Mouse (Mus musculus): ENCODE measurements around the gene Atad1. TPM values are rescaled to one million over a fixed set of nuclear protein-coding genes. Genes with fewer than 3 reads are reported as not detected.

Gene Atad1
- polyA plus RNA-seq, 1 experiment from 2014 or later: 98.6 TPM

GRCm38 (mm10) chr19:32653122-32653521, 86.5 kb downstream of the Atad1 start:
- Histone ChIP-seq H3K9me3 (replicated peaks) (no peaks in the 10 kb centered on the region), H3K9ac (no peak overlapping the region), H3K4me2 (replicated peaks) (no peak overlapping the region), H3K36me3 (no peaks in the 10 kb centered on the region), H3K27me3 (no peaks in the 10 kb centered on the region), H3K4me1 (peaks cover 3% of the 10 kb centered on the region), H3K27ac (no peak overlapping the region), H3K4me3 (no peak overlapping the region)
- ATAC-seq (ENCODE audit: low FRiP score): no peak
- 85% methylated on average over 5 of the region's 5 CpGs for WGBS

DNA sequence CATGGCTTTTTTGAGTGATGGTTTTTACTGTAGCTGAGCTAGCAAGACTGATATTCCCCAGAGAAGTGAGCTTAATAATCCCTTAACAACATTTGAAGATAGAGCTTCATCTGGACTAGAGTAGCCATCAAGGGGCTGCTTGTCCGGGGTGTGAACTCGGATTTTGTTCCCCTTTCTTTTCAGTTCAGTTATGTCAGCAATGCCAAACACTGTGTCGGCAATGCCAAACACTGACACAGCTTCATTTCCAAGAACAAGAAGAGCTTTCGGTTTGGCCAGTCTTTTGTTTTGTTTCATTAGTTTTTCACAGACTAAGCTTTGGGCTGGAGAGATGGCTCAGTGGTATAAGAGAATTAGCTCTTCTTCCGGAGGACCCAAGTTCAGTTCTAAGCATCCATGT, 88.5 kb downstream of the Atad1 start:
- H3K9me3 ChIP-seq (replicated peaks): no peaks in the 10 kb centered on the region
- H3K27me3 ChIP-seq: no peaks in the 10 kb centered on the region
- H3K36me3 ChIP-seq: no peaks in the 10 kb centered on the region
- H3K4me1 ChIP-seq: peaks cover 8% of the 10 kb centered on the region
- no peak overlapping the region for H3K27ac ChIP-seq
- H3K9ac ChIP-seq: no peak overlapping the region
- H3K4me3 ChIP-seq: no peak overlapping the region
- H3K4me2 ChIP-seq (replicated peaks): no peak overlapping the region
- ATAC-seq (ENCODE audit: low FRiP score): no peak
- WGBS: 88% methylated on average over 5 of the region's 5 CpGs

DNA sequence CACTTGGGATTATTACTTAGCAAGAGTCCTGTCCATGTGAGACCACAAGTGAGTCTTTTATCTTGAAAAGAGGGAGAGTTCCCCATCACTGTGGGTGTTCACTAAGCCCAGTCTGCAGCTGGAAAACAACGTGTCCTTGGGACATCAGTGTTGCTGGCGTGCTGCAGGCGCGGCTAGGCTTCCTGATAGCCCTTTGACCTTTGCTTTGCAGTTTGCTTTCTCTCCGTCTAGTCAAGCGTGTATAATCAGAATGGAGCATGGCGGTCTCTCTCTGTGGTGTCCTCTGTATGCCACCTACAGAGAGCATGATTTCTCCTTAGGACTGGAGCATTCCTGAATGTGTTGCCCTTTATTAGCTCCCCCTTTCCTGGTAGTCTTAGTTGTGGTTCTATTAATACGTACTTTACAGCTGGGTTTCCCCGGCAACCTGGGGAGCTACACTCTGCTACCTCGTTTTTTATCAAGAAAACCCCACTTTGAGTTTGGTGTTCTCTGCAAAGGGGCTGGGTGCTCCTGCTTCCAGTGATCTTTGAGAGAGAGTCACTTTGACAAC, 91.5 kb downstream of the Atad1 start:
- peak overlapping the region; percentile 17; the same call in 1 of the 2 replicates for H3K4me2 ChIP-seq (replicated peaks)
- WGBS: 16% methylated on average over 10 of the region's 10 CpGs
- H3K9ac ChIP-seq: no peak overlapping the region
- H3K4me3 ChIP-seq: no peak overlapping the region
- H3K36me3 ChIP-seq: no peaks in the 10 kb centered on the region
- no peaks in the 10 kb centered on the region for H3K27me3 ChIP-seq
- ATAC-seq (ENCODE audit: low FRiP score): no peak
- H3K27ac ChIP-seq: no peak overlapping the region
- H3K9me3 ChIP-seq (replicated peaks): no peaks in the 10 kb centered on the region
- H3K4me1 ChIP-seq: peaks cover 8% of the 10 kb centered on the region

DNA sequence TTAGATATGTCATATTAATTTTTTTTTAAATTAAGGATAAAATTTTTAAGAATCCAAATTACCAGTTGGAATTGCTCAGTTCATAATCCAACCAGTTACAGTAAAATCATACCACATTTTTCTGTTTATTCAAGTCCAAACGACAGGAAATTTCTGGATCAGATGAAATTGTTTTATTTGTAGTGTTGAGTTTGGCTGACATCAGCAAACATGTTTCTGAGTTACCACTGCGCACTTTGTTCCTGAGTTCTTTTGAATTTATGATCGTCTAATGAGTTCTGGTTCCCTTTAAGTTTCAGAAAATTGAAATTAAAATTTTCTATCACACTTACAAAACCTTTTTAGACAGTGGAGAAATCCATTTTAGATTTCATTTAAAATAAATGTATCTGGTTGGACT, 93.2 kb downstream of the Atad1 start:
- no peak for ATAC-seq (ENCODE audit: low FRiP score)
- no peak overlapping the region for H3K9ac ChIP-seq
- H3K4me3 ChIP-seq: no peak overlapping the region
- no peaks in the 10 kb centered on the region for H3K36me3 ChIP-seq
- H3K27ac ChIP-seq: no peak overlapping the region
- no peaks in the 10 kb centered on the region for H3K27me3 ChIP-seq
- H3K4me1 ChIP-seq: peaks cover 8% of the 10 kb centered on the region
- H3K4me2 ChIP-seq (replicated peaks): no peak overlapping the region
- no peaks in the 10 kb centered on the region for H3K9me3 ChIP-seq (replicated peaks)
- WGBS: 95% methylated on average over 3 of the region's 3 CpGs

DNA sequence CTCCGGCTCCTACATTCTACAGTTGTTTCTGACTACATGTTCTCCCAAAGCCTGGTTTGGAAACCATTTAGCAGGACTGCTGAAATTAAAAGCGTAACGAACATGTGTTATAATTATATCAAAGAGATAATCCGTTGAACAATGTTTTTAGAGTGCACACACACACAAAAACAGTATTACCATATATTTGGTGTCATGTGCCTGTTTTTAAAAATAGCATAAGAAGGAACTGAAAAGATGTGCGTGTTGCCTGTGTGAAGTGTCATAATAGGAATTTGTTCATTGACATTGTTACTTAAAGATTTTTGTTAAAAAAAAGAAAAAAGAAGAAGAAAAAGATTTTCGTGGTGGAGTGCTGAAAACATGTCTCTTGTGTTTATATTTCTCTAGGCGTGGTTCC, 93.6 kb downstream of the Atad1 start:
- H3K27ac ChIP-seq: no peak overlapping the region
- peaks cover 8% of the 10 kb centered on the region for H3K4me1 ChIP-seq

GRCm38 (mm10) chr19:32643642-32644041, 95.9 kb downstream of the Atad1 start:
- Histone ChIP-seq H3K9me3 (replicated peaks) (no peaks in the 10 kb centered on the region), H3K4me1 (peaks cover 8% of the 10 kb centered on the region), H3K36me3 (no peaks in the 10 kb centered on the region), H3K9ac (no peak overlapping the region), H3K4me2 (replicated peaks) (no peak overlapping the region), H3K4me3 (no peak overlapping the region), H3K27me3 (no peaks in the 10 kb centered on the region), H3K27ac (no peak overlapping the region)
- no peak for ATAC-seq (ENCODE audit: low FRiP score)
- WGBS: 87% methylated on average over 3 of the region's 3 CpGs

More for the DNA sequence above, 93.6 kb downstream of the Atad1 start:
- H3K36me3 ChIP-seq: no peaks in the 10 kb centered on the region
- 91% methylated on average over 7 of the region's 7 CpGs for WGBS
- H3K9me3 ChIP-seq (replicated peaks): no peaks in the 10 kb centered on the region
- no peak overlapping the region for H3K4me3 ChIP-seq
- no peak overlapping the region for H3K9ac ChIP-seq
- H3K27me3 ChIP-seq: no peaks in the 10 kb centered on the region
- ATAC-seq (ENCODE audit: low FRiP score): no peak
- H3K4me2 ChIP-seq (replicated peaks): no peak overlapping the region

GRCm38 (mm10) chr19:32641995-32642394, 97.6 kb downstream of the Atad1 start:
- H3K9ac ChIP-seq: no peak overlapping the region
- no peaks in the 10 kb centered on the region for H3K27me3 ChIP-seq
- ATAC-seq (ENCODE audit: low FRiP score): no peak
- no peak overlapping the region for H3K27ac ChIP-seq
- H3K4me2 ChIP-seq (replicated peaks): no peak overlapping the region
- no peaks in the 10 kb centered on the region for H3K4me1 ChIP-seq
- H3K9me3 ChIP-seq (replicated peaks): no peaks in the 10 kb centered on the region
- H3K4me3 ChIP-seq: no peak overlapping the region
- no peaks in the 10 kb centered on the region for H3K36me3 ChIP-seq
- WGBS: 71% methylated on average over 8 of the region's 8 CpGs

- no peak overlapping the region for H3K4me2 ChIP-seq (replicated peaks)
- H3K9ac ChIP-seq: no peak overlapping the region
- H3K4me1 ChIP-seq: no peaks in the 10 kb centered on the region
- no peak for ATAC-seq (ENCODE audit: low FRiP score)
- H3K9me3 ChIP-seq (replicated peaks): no peaks in the 10 kb centered on the region
- H3K4me3 ChIP-seq: no peak overlapping the region
- no peaks in the 10 kb centered on the region for H3K36me3 ChIP-seq
- 93% methylated on average over 7 of the region's 7 CpGs for WGBS
- H3K27me3 ChIP-seq: no peaks in the 10 kb centered on the region
- no peak overlapping the region for H3K27ac ChIP-seq
Observed at GRCm38 (mm10) chr19:32641535-32641934, 98.1 kb downstream of the Atad1 start.

GRCm38 (mm10) chr19:32638276-32638903, 101.2 kb downstream of the Atad1 start:
- H3K9me3 ChIP-seq (replicated peaks): no peaks in the 10 kb centered on the region
- H3K9ac ChIP-seq: no peak overlapping the region
- no peak overlapping the region for H3K4me2 ChIP-seq (replicated peaks)
- WGBS: 59% methylated on average over 13 of the region's 13 CpGs
- H3K27ac ChIP-seq: no peak overlapping the region
- no peak for ATAC-seq (ENCODE audit: low FRiP score)
- no peaks in the 10 kb centered on the region for H3K4me1 ChIP-seq
- H3K36me3 ChIP-seq: no peaks in the 10 kb centered on the region
- H3K4me3 ChIP-seq: no peak overlapping the region
- no peaks in the 10 kb centered on the region for H3K27me3 ChIP-seq

GRCm38 (mm10) chr19:32637357-32638275, 102.0 kb downstream of the Atad1 start:
- H3K27ac ChIP-seq: no peak overlapping the region
- H3K4me3 ChIP-seq: no peak overlapping the region
- no peak for ATAC-seq (ENCODE audit: low FRiP score)
- H3K9me3 ChIP-seq (replicated peaks): no peaks in the 10 kb centered on the region
- H3K36me3 ChIP-seq: no peaks in the 10 kb centered on the region
- 78% methylated on average over 16 of the region's 16 CpGs for WGBS
- no peaks in the 10 kb centered on the region for H3K4me1 ChIP-seq
- H3K9ac ChIP-seq: no peak overlapping the region
- no peak overlapping the region for H3K4me2 ChIP-seq (replicated peaks)
- H3K27me3 ChIP-seq: no peaks in the 10 kb centered on the region

DNA sequence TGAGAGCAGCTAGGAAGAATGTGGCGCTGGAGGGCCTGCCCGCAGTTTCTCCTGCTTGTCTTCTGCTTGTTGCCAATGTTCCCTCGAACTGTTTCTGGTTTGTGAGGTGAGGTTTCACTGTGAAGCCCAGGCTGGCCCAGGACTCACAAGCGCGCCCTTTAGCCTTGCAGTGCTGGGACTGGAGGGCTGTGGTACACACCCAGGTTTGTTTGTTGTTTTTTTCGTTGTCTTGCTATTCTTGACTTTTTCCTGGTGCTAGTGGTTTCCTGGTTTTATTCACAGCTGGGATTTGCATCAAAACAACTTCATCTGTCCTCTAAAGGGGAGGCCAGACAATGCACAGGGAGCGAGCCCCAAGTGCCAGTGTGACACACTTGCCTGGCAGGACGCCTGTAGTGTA, 104.7 kb downstream of the Atad1 start:
- H3K4me1 ChIP-seq: no peaks in the 10 kb centered on the region
- no peak for ATAC-seq (ENCODE audit: low FRiP score)
- H3K9ac ChIP-seq: no peak overlapping the region
- no peaks in the 10 kb centered on the region for H3K27me3 ChIP-seq
- no peaks in the 10 kb centered on the region for H3K9me3 ChIP-seq (replicated peaks)
- no peak overlapping the region for H3K27ac ChIP-seq
- H3K36me3 ChIP-seq: no peaks in the 10 kb centered on the region
- no peak overlapping the region for H3K4me2 ChIP-seq (replicated peaks)
- 60% methylated on average over 8 of the region's 8 CpGs for WGBS
- no peak overlapping the region for H3K4me3 ChIP-seq

DNA sequence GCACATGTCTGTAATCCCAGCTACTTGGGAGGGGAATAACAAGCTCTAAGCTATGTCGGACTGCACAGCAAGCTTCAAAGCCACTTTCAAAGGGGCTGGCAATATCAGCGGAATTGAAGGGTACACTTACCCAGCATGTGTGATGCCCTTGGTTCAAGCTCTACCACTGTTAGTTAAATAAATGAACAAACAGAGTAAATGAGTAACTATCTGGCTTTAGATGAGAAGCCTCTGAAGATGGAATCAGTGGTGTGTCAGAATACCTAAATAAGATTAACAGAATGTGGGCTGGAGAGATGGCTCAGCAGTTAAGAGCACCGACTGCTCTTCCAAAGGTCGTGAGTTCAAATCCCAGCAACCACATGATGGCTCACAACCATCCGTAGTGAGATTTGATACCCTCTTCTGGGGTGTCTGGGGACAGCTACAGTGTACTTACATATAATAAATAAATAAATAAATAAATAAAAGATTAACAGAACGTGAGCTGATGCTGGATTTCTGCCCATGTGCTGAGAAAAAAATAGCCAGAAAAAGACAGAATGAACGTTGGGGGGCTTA, 110.9 kb downstream of the Atad1 start:
- no peak for ATAC-seq (ENCODE audit: low FRiP score)
- Histone ChIP-seq H3K4me3 (no peak overlapping the region), H3K4me2 (replicated peaks) (no peak overlapping the region), H3K9ac (no peak overlapping the region), H3K9me3 (replicated peaks) (no peaks in the 10 kb centered on the region), H3K36me3 (no peaks in the 10 kb centered on the region), H3K4me1 (no peaks in the 10 kb centered on the region), H3K27ac (no peak overlapping the region), H3K27me3 (no peaks in the 10 kb centered on the region)
- WGBS: 81% methylated on average over 7 of the region's 7 CpGs

Data from hindbrain, embryonic 12.5 days (tissue).